Mouse (Mus musculus): Measurements from ENCODE around the gene Gm14124.
A peak's percentile ranks its signal among the peaks of the same experiment; 100 is the strongest.
"Not testable (repeated sequence)": the region's sequence is repeated elsewhere in the genome, so short reads cannot be mapped to it uniquely, and the experiment has no call there.

The Gm14124 gene

DNA sequence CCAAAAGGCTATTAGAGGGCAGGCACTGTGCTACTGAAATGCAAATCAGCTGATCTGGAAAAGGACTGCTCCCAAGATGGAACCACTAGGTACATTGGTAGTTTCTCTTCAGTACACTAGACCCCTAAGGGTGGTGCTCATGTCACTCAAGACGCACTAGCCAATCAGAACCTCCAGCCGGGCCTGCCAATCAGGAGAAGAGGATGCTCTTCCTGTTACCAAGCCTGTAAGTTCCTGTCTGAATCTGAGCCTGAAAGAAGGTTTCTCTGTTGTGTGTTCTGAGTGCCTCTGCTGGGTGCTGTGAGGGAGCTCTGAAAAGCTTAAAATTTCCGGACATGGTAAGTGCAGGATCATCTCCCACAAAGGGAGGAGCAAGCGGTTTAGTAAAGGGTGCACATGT lies at the start of gene Gm14124:
Gene Gm14124, plus strand, starts transcription at position 227 of the 400 bp plus-strand sequence.
- ATAC-seq (ENCODE audit: low TSS enrichment): not testable (repeated sequence)

- ATAC-seq (ENCODE audit: low TSS enrichment): peak; percentile 100
These were observed 39.5 kb upstream of the Gm14124 start, which contains the start of gene Zfp937 for GRCm38 (mm10) chr2:150217600-150218362. Gene Zfp937 (plus strand): TSS chr2:150218073.

- ATAC-seq (ENCODE audit: low TSS enrichment): peak; percentile 60
These were observed 39.0 kb upstream of the Gm14124 start for GRCm38 (mm10) chr2:150218363-150218725.

- not testable (repeated sequence) for ATAC-seq (ENCODE audit: low TSS enrichment)
These were observed 34.1 kb upstream of the Gm14124 start for GRCm38 (mm10) chr2:150223263-150223662.

DNA sequence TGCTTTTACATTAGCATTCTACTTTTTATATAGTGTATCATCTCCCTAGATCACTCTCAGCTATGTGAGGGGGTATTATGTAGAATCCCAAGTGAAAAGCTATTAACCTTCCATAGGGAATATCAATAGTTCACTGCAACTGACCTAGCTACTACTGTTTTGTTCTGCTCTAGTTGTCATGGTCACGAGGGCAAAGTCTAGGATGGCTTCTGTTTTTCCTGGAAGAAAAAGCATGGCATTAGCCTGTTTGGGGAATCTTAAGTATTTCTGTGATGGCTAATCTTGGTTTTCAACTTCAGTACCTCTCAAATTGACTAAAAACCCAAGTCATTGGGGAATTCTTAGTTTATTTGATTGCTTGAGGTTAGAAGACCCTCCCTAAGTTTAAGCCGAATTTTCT lies 14.1 kb upstream of the Gm14124 start:
- no peak for ATAC-seq (ENCODE audit: low TSS enrichment)

- ATAC-seq (ENCODE audit: low TSS enrichment): not testable (repeated sequence)
These were observed 1.8 kb upstream of the Gm14124 start, which contains the start of gene Gm21994 for GRCm38 (mm10) chr2:150255491-150255890. Gene Gm21994 (minus strand): TSS chr2:150255591.

DNA sequence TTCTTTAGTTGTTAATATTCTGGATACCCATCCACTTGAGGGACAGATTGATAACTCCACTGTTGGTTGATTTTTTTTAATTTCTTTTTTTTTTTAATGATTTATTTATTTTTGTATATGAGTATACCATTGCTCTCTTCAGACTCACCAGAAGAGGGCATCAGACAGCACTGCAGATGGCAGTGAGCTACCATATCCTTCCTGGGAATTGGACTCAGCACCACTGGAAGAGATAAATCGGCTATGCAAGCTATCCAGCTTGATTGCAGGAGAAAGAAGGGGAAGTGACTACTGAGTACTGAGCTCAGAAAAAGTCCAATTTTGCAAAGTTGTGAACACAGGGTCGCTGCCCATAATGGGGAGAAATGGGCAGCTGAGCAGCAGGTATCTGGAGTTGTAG lies 456 bp upstream of the Gm14124 start:
- ATAC-seq (ENCODE audit: low TSS enrichment): not testable (repeated sequence)

- ATAC-seq (ENCODE audit: low TSS enrichment): no peak
These were observed 36.4 kb downstream of the Gm14124 start for GRCm38 (mm10) chr2:150293669-150294068.

GRCm38 (mm10) chr2:150299096-150299495 lies 41.8 kb downstream of the Gm14124 start:
- no peak for ATAC-seq (ENCODE audit: low TSS enrichment)

- ATAC-seq (ENCODE audit: low TSS enrichment): no peak
These were observed 50.0 kb downstream of the Gm14124 start for GRCm38 (mm10) chr2:150307183-150307773.

- peak; percentile 100 for ATAC-seq (ENCODE audit: low TSS enrichment)
These were observed 53.9 kb downstream of the Gm14124 start for GRCm38 (mm10) chr2:150310952-150311884.

DNA sequence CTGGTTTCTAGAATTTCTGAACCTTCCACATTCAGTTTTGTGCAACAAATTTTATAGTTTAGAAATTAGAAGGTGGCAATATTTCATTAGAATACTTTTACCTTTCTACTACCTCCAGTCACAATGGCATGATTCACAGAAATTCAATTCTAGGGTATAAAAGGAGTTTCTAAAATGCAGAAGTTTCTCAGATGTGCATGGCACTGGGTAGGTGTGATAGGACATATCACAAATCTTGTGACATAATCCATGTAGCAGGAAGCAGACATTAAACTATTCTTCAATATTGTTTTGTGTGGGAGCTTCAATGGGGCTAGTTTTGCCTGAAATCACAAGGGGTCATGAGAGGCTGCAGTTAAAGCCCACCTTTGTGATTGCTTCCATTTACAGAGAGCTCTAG lies 58.8 kb downstream of the Gm14124 start:
- no peak for ATAC-seq (ENCODE audit: low TSS enrichment)

DNA sequence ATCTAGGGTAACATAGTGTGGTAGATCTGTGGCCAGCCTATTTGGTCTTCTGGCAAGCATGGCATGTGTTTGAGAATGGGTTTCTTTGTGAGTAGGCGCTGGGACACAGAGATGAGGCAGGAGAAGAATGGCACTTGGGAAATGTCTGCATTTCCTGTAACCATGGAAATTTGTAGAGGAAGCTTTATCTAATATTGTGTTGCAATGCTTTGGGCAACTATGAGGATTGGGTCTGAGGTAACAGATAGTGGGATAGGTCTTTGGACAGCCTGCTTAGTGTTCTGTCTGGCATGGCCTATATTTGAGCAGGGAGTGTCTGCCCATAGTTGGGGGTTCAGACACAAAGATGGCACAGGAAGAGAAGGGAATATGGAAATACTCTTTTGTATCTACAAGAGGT lies 61.7 kb downstream of the Gm14124 start:
- ATAC-seq (ENCODE audit: low TSS enrichment): no peak

Measured in frontal cortex, adult (tissue).